Mouse (Mus musculus) forebrain, embryonic 11.5 days (tissue): ENCODE results near the gene Ran. TPM values are rescaled to one million over a fixed set of nuclear protein-coding genes. Genes with fewer than 3 reads are reported as not detected.

Source experiments
- ATAC-seq: fragments of 200-750 bp; cut with Nextera tagmentation; replicated peaks from 2 replicates; pipeline ENCODE4 v1.8.0; 2017; ENCODE audit warnings: moderate TSS enrichment; ENCODE audit not compliant: low FRiP score
- DNase-seq: peaks from one replicate; pipeline ENCODE4 v3.0.0-alpha.2; 2017; ENCODE audit warnings: low spot score
- H3K27ac ChIP-seq: fragments of 300-500 bp; sonication (generic); 2 replicates; pipeline ENCODE4 v1.5.1; 2014; ENCODE audit warnings: low read depth, low read length
- H3K27me3 ChIP-seq: fragments of 300-500 bp; sonication (generic); 2 replicates; pipeline ENCODE4 v1.6.1; 2014; ENCODE audit warnings: mild to moderate bottlenecking, low read length, mixed read lengths; ENCODE audit not compliant: control insufficient read depth, insufficient read depth
- H3K36me3 ChIP-seq: fragments of 300-500 bp; sonication (generic); 2 replicates; pipeline ENCODE4 v1.6.1; 2014; ENCODE audit warnings: mild to moderate bottlenecking, low read length, moderate library complexity, mixed read lengths; ENCODE audit not compliant: control insufficient read depth, insufficient read depth
- H3K4me1 ChIP-seq: fragments of 300-500 bp; sonication (generic); replicated peaks from 2 replicates; pipeline ENCODE4 v1.6.1; 2014; ENCODE audit warnings: low read length, mixed read lengths; ENCODE audit not compliant: control insufficient read depth, insufficient read depth
- H3K4me2 ChIP-seq: fragments of 300-500 bp; sonication (generic); 2 replicates; pipeline ENCODE4 v1.6.1; 2014; ENCODE audit warnings: low read depth, mild to moderate bottlenecking, low read length, moderate library complexity, mixed read lengths; ENCODE audit not compliant: severe bottlenecking
- H3K4me3 ChIP-seq: fragments of 300-500 bp; sonication (generic); 2 replicates; pipeline ENCODE4 v1.5.1; 2014; ENCODE audit warnings: low read depth, low read length
- H3K9ac ChIP-seq: fragments of 300-500 bp; sonication (generic); 2 replicates; pipeline ENCODE4 v1.6.1; 2014; ENCODE audit warnings: low read length
- H3K9me3 ChIP-seq: fragments of 300-500 bp; sonication (generic); 2 replicates; pipeline ENCODE4 v1.6.1; 2016; ENCODE audit warnings: low read length, mixed read lengths; ENCODE audit not compliant: control insufficient read depth
- WGBS: fragments of 180-500 bp; shearing (Covaris S2); extraction: QIAGEN DNeasy Blood & Tissue Kit; methylation state at CpG from one replicate; pipeline ENCODE4 v1.1.7; 2014; 5-methylcytosine and 5-hydroxymethylcytosine counted together
- polyA plus RNA-seq: library from polyadenylated mRNA; unstranded; fragments of >200 nt; fragmentation: Nextera tagmentation; extraction: Ambion mirVana; gene quantifications from 2 replicates; pipeline ENCODE4 v1.2.1, GENCODE M21; 2014

The Ran gene
- polyA plus RNA-seq, 1 experiment from 2014 or later = 917 TPM

- Histone ChIP-seq H3K36me3 (no peaks in the 10 kb centered on the region), H3K27ac (no peak overlapping the region), H3K9me3 (no peaks in the 10 kb centered on the region), H3K4me3 (no peak overlapping the region), H3K9ac (no peak overlapping the region), H3K4me1 (no peaks in the 10 kb centered on the region), H3K4me2 (no peak overlapping the region), H3K27me3 (no peaks in the 10 kb centered on the region)
- 94% methylated on average over 6 of the region's 6 CpGs for WGBS
- ATAC-seq (no peak), DNase-seq (no peak)
These were observed 35.3 kb upstream of the Ran start for GRCm38 (mm10) chr5:128984536-128984935.

GRCm38 (mm10) chr5:128985946-128986345, 33.9 kb upstream of the Ran start:
- H3K4me2 ChIP-seq = no peak overlapping the region
- DNase-seq = no peak
- ATAC-seq = no peak

GRCm38 (mm10) chr5:128987141-128987954, 32.5 kb upstream of the Ran start:
- Histone ChIP-seq H3K4me2 (no peak overlapping the region), H3K36me3 (no peaks in the 10 kb centered on the region), H3K27ac (no peak overlapping the region), H3K4me3 (no peak overlapping the region), H3K27me3 (no peaks in the 10 kb centered on the region), H3K4me1 (no peaks in the 10 kb centered on the region), H3K9me3 (no peaks in the 10 kb centered on the region), H3K9ac (no peak overlapping the region)
- WGBS = 84% methylated on average over 19 of the region's 19 CpGs
- no peak for DNase-seq
- ATAC-seq = no peak

More at GRCm38 (mm10) chr5:128985946-128986345, 33.9 kb upstream of the Ran start:
- Histone ChIP-seq H3K9ac (no peak overlapping the region), H3K4me1 (no peaks in the 10 kb centered on the region), H3K27ac (no peak overlapping the region), H3K9me3 (no peaks in the 10 kb centered on the region), H3K27me3 (no peaks in the 10 kb centered on the region), H3K4me3 (no peak overlapping the region), H3K36me3 (no peaks in the 10 kb centered on the region)
- WGBS = 91% methylated on average over 13 of the region's 13 CpGs

- Histone ChIP-seq H3K4me3 (no peak overlapping the region), H3K4me1 (no peaks in the 10 kb centered on the region), H3K27me3 (no peaks in the 10 kb centered on the region), H3K36me3 (no peaks in the 10 kb centered on the region; the same call in 1 of the 2 replicates), H3K27ac (no peak overlapping the region), H3K9me3 (no peaks in the 10 kb centered on the region), H3K9ac (no peak overlapping the region), H3K4me2 (no peak overlapping the region)
- ATAC-seq = no peak
- WGBS = 44% methylated on average over 8 of the region's 8 CpGs
- no peak for DNase-seq
These were observed 19.0 kb upstream of the Ran start for GRCm38 (mm10) chr5:129000706-129001468.

GRCm38 (mm10) chr5:129002571-129003011, 17.3 kb upstream of the Ran start:
- Histone ChIP-seq H3K4me3 (no peak overlapping the region), H3K9ac (no peak overlapping the region), H3K36me3 (no peaks in the 10 kb centered on the region; the same call in 1 of the 2 replicates), H3K4me1 (peaks cover 2% of the 10 kb centered on the region; the same call in 1 of the 2 replicates), H3K27me3 (no peaks in the 10 kb centered on the region), H3K27ac (no peak overlapping the region), H3K4me2 (no peak overlapping the region), H3K9me3 (no peaks in the 10 kb centered on the region)
- ATAC-seq = no peak
- 65% methylated on average over 14 of the region's 14 CpGs for WGBS
- no peak for DNase-seq

GRCm38 (mm10) chr5:129005416-129005815, 14.5 kb upstream of the Ran start:
- ATAC-seq (no peak), DNase-seq (no peak)
- no peak overlapping the region for H3K9ac ChIP-seq
- no peaks in the 10 kb centered on the region for H3K27me3 ChIP-seq
- H3K9me3 ChIP-seq = no peaks in the 10 kb centered on the region
- no peaks in the 10 kb centered on the region for H3K36me3 ChIP-seq
- no peak overlapping the region for H3K27ac ChIP-seq
- H3K4me1 ChIP-seq = peaks cover 8% of the 10 kb centered on the region; the same call in 1 of the 2 replicates
- H3K4me3 ChIP-seq = no peak overlapping the region
- WGBS = 92% methylated on average over 3 of the region's 3 CpGs
- no peak overlapping the region for H3K4me2 ChIP-seq

GRCm38 (mm10) chr5:129006031-129006788, 13.7 kb upstream of the Ran start:
- Histone ChIP-seq H3K27ac (no peak overlapping the region), H3K27me3 (no peaks in the 10 kb centered on the region), H3K4me1 (peaks cover 8% of the 10 kb centered on the region; the same call in 1 of the 2 replicates), H3K9ac (no peak overlapping the region), H3K36me3 (no peaks in the 10 kb centered on the region), H3K9me3 (no peaks in the 10 kb centered on the region), H3K4me2 (no peak overlapping the region), H3K4me3 (no peak overlapping the region)
- 81% methylated on average over 18 of the region's 18 CpGs for WGBS
- ATAC-seq (no peak), DNase-seq (no peak)
